Mouse (Mus musculus): ENCODE data around the gene Tbx6.

Tbx6 gene

GRCm38 (mm10) chr7:126817595-126817994 is 36.3 kb downstream of the Tbx6 start:
- no peak for DNase-seq (ENCODE audit: low read depth)

GRCm38 (mm10) chr7:126818818-126819217 is 37.5 kb downstream of the Tbx6 start:
- DNase-seq (ENCODE audit: low read depth) = no peak

GRCm38 (mm10) chr7:126821835-126822511 is 40.7 kb downstream of the Tbx6 start:
- DNase-seq (ENCODE audit: low read depth) = peak; percentile 86

- no peak for DNase-seq (ENCODE audit: low read depth)
Observed at GRCm38 (mm10) chr7:126822741-126823140, 41.5 kb downstream of the Tbx6 start.

- no peak for DNase-seq (ENCODE audit: low read depth)
Observed at GRCm38 (mm10) chr7:126823202-126823711, 42.0 kb downstream of the Tbx6 start.

DNA sequence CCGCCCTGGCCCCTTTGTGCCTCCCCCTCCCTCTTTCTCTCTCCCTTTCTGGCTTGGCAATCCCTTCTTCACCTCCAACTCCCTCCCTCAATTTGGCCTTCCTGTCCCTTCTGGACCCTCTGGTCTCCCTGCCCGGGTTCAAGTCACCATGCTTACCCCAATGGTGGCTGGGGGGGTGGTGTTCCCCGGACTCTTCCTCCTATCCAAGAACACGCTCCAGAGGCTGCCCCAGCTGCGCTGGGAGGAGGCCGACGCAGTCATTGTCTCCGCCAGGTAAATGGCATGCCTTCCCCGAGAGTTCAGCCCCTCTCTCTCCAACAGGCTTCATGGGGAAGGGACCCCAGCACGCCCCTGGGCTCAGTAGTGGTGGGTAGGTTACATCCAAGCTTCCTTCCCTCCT is 42.7 kb downstream of the Tbx6 start:
- DNase-seq (ENCODE audit: low read depth) = no peak

DNA sequence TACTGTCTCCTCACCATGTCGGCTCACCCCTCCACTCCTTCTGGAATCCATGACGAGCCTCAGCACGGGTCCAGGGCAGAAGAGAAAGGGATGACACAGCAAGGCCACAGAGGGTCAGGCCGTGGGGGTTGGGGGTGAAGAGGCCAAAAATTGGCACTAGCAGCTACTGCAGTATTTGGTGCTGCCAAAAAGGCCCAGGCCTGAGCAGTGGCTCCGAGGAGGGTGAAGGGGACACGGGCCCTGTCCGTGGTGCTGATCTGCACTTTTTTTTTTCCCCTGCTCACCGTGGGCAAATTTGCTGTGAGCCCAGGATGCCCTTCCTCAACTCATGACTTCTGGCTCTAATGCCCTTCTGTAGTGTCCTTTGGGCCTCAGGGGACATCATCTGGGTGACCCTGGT is 44.1 kb downstream of the Tbx6 start:
- DNase-seq (ENCODE audit: low read depth) = peak; percentile 51

DNA sequence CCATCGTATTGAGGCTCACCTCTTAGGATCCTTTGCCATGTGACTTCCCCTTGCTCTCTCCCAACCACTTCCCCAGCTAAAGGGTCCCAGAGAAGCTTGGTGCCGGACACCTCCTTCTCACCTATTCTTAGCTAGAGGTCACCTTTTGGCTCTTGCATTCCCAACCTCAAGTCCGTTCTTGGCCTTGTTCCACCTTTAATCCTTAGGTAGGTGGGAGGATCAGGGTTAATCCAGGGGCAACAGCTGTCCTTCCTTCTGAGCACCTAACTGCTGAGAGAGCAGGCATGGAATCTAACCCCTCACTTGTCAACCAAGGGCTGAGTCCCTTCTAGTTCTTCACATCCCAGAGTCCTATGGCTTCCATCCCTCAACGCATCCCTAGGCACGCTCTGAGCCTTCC is 44.7 kb downstream of the Tbx6 start:
- DNase-seq (ENCODE audit: low read depth) = no peak

GRCm38 (mm10) chr7:126831539-126831938 is 50.3 kb downstream of the Tbx6 start, which contains the start of gene 4930451I11Rik:
TSS of gene 4930451I11Rik (minus strand) at chr7:126831639.
- DNase-seq (ENCODE audit: low read depth) = no peak

- DNase-seq (ENCODE audit: low read depth) = peak; percentile 78
Observed at GRCm38 (mm10) chr7:126832036-126832598, 50.8 kb downstream of the Tbx6 start.

DNA sequence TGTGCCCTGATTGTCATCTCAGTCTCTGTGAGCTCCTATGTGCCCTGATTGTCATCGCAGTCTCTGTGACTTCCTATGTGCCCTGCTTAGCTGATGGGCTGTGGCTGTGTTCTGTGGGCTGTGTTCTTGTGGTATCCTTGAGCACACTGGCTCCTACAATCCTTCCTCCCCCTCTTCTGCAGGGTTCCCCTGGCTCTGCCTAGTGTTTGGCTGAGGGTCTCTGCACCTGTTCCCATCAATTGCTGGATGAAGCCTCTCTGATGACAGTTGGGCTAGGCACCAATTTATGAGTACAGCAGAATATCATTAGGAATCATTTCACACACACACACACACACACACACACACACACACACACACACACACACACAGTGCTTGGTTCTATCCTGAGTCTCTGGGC is 52.0 kb downstream of the Tbx6 start:
- no peak for DNase-seq (ENCODE audit: low read depth)
